Mouse (Mus musculus): ENCODE measurements at regions not wholly inside any gene's neighbourhood (a gene's known extent, or its start where the extent isn't known, plus 50 kb on each side); places are given as distances from the start of the nearest gene placed in this dataset.

DNA sequence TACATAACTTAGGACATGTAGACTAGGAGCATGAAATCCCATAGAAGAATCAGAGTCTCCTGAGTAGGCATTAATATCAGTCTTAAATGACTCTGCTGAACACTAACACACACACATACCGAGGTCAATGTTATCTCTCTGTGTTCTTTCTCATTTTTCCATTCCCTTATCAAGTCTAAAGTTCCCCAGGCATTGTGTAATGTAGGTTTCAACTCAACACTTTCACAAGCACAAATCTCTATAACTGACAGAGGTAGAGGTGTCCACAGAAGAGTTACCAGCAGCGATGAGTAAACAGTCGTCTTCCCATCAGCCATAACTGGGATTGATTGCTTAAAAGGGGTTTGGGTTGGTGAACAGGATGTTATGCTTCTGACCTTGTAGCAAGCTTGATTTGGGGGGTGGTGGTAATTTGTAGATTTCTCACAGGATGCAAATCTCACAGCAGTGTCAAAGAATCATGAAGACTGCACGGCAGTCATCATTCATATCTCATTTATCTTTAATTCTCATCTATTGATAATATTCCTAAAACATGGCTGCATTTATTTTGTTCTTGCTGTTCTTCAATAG is 187.4 kb upstream of the Rasa1 start:
- WGBS, result 89% methylated on average over 4 of the region's 4 CpGs
- Histone ChIP-seq H3K27ac (ENCODE audit: insufficient read depth, low read length) (no peak overlapping the region), H3K4me3 (replicated peaks; ENCODE audit: insufficient read depth, low read depth, low read length) (no peak overlapping the region), H3K4me1 (ENCODE audit: control insufficient read depth, insufficient read depth, low read length) (no peaks in the 10 kb centered on the region), H3K27me3 (ENCODE audit: control insufficient read depth, insufficient read depth, low read length) (no peaks in the 10 kb centered on the region)
- TF ChIP-seq CTCF (IDR thresholded peaks at IDR 0.05; ENCODE audit: borderline replicate concordance, insufficient read depth, low read depth, low read length), result no peak
- DNase-seq, result no peak

DNA sequence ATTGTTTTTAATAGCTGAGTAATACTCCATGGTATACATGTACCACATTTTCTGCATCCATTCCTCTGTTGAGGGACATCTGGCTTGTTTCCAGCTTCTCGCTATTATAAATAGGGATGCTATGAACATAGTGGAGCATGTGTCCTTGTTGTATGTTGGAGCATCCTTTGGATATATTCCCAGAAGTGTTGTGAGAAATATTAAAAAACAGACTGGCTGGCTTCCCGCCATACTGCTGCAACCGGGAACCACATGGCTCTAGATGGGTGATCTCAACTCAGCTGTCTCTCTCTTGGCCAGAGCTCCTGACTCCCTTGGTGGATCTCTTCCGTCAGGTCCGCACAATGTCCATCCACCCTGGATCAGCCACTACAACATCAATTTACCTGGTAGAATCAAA is 182.4 kb upstream of the Rasa1 start:
- no peak overlapping the region for H3K4me3 ChIP-seq (replicated peaks; ENCODE audit: insufficient read depth, low read depth, low read length)
- peak in 1 of 2 experiments; percentile 0 for DNase-seq
- 25% methylated on average over 5 of the region's 5 CpGs for WGBS
- no peaks in the 10 kb centered on the region for H3K4me1 ChIP-seq (ENCODE audit: control insufficient read depth, insufficient read depth, low read length)
- TF ChIP-seq CTCF (IDR thresholded peaks at IDR 0.05; ENCODE audit: borderline replicate concordance, insufficient read depth, low read depth, low read length), result no peak
- TF ChIP-seq POLR2A (IDR thresholded peaks at IDR 0.05; ENCODE audit: borderline replicate concordance, insufficient read depth, low read length), result no peak
- H3K27ac ChIP-seq (ENCODE audit: insufficient read depth, low read length), result no peak overlapping the region
- H3K27me3 ChIP-seq (ENCODE audit: control insufficient read depth, insufficient read depth, low read length), result no peaks in the 10 kb centered on the region

GRCm38 (mm10) chr13:85459387-85459786 is 170.5 kb upstream of the Rasa1 start:
- TF ChIP-seq CTCF (IDR thresholded peaks at IDR 0.05; ENCODE audit: borderline replicate concordance, insufficient read depth, low read depth, low read length) (no peak), POLR2A (IDR thresholded peaks at IDR 0.05; ENCODE audit: borderline replicate concordance, insufficient read depth, low read length) (no peak)
- Histone ChIP-seq H3K4me1 (ENCODE audit: control insufficient read depth, insufficient read depth, low read length) (no peaks in the 10 kb centered on the region), H3K27ac (ENCODE audit: insufficient read depth, low read length) (no peak overlapping the region), H3K27me3 (ENCODE audit: control insufficient read depth, insufficient read depth, low read length) (no peaks in the 10 kb centered on the region), H3K4me3 (replicated peaks; ENCODE audit: insufficient read depth, low read depth, low read length) (no peak overlapping the region)
- no peak for DNase-seq
- 89% methylated on average over 3 of the region's 3 CpGs for WGBS

- Histone ChIP-seq H3K4me1 (ENCODE audit: control insufficient read depth, insufficient read depth, low read length) (no peaks in the 10 kb centered on the region), H3K27me3 (ENCODE audit: control insufficient read depth, insufficient read depth, low read length) (no peaks in the 10 kb centered on the region), H3K4me3 (replicated peaks; ENCODE audit: insufficient read depth, low read depth, low read length) (no peak overlapping the region), H3K27ac (ENCODE audit: insufficient read depth, low read length) (no peak overlapping the region)
- DNase-seq, result no peak
- no peak for TF ChIP-seq POLR2A (IDR thresholded peaks at IDR 0.05; ENCODE audit: borderline replicate concordance, insufficient read depth, low read length)
- no peak for TF ChIP-seq CTCF (IDR thresholded peaks at IDR 0.05; ENCODE audit: borderline replicate concordance, insufficient read depth, low read depth, low read length)
Observed at GRCm38 (mm10) chr13:85458611-85459010, 169.7 kb upstream of the Rasa1 start.

GRCm38 (mm10) chr13:85439581-85439980 is 150.7 kb upstream of the Rasa1 start:
- H3K4me1 ChIP-seq (ENCODE audit: control insufficient read depth, insufficient read depth, low read length), result no peaks in the 10 kb centered on the region
- no peaks in the 10 kb centered on the region for H3K27me3 ChIP-seq (ENCODE audit: control insufficient read depth, insufficient read depth, low read length)
- no peak for DNase-seq
- 95% methylated on average over 1 of the region's 1 CpGs for WGBS
- TF ChIP-seq CTCF (IDR thresholded peaks at IDR 0.05; ENCODE audit: borderline replicate concordance, insufficient read depth, low read depth, low read length) (no peak), POLR2A (IDR thresholded peaks at IDR 0.05; ENCODE audit: borderline replicate concordance, insufficient read depth, low read length) (no peak)
- no peak overlapping the region for H3K27ac ChIP-seq (ENCODE audit: insufficient read depth, low read length)
- H3K4me3 ChIP-seq (replicated peaks; ENCODE audit: insufficient read depth, low read depth, low read length), result no peak overlapping the region

- no peak for DNase-seq
- H3K27me3 ChIP-seq (ENCODE audit: control insufficient read depth, insufficient read depth, low read length), result no peaks in the 10 kb centered on the region
- H3K27ac ChIP-seq (ENCODE audit: insufficient read depth, low read length), result no peak overlapping the region
- H3K4me1 ChIP-seq (ENCODE audit: control insufficient read depth, insufficient read depth, low read length), result no peaks in the 10 kb centered on the region
- H3K4me3 ChIP-seq (replicated peaks; ENCODE audit: insufficient read depth, low read depth, low read length), result no peak overlapping the region
- no peak for TF ChIP-seq CTCF (IDR thresholded peaks at IDR 0.05; ENCODE audit: borderline replicate concordance, insufficient read depth, low read depth, low read length)
- TF ChIP-seq POLR2A (IDR thresholded peaks at IDR 0.05; ENCODE audit: borderline replicate concordance, insufficient read depth, low read length), result no peak
Observed at GRCm38 (mm10) chr13:85437875-85438274, 148.9 kb upstream of the Rasa1 start.

GRCm38 (mm10) chr13:85437009-85437408 is 148.1 kb upstream of the Rasa1 start:
- 89% methylated on average over 4 of the region's 4 CpGs for WGBS
- Histone ChIP-seq H3K27ac (ENCODE audit: insufficient read depth, low read length) (no peak overlapping the region), H3K27me3 (ENCODE audit: control insufficient read depth, insufficient read depth, low read length) (no peaks in the 10 kb centered on the region), H3K4me3 (replicated peaks; ENCODE audit: insufficient read depth, low read depth, low read length) (no peak overlapping the region), H3K4me1 (ENCODE audit: control insufficient read depth, insufficient read depth, low read length) (no peaks in the 10 kb centered on the region)
- no peak for TF ChIP-seq CTCF (IDR thresholded peaks at IDR 0.05; ENCODE audit: borderline replicate concordance, insufficient read depth, low read depth, low read length)
- no peak for TF ChIP-seq POLR2A (IDR thresholded peaks at IDR 0.05; ENCODE audit: borderline replicate concordance, insufficient read depth, low read length)
- no peak for DNase-seq

DNA sequence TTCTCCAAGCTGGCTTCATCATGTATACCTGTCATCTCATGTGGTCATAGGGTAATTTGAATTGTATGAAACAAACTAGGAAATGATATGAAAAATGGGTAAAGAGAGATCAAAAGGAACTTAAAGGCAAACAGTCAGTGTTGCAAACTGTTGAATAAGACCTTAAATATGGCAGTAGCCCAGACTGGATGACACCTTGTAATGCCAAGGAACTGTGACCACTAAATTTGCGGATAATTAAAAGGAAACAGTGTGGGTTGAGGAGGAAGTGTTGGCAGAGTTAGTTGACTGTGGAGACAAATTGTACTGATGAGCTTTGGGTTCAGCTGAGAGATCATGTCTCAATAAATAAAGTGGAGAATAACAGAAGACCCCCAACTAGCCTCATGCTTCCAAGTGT is 147.3 kb upstream of the Rasa1 start:
- DNase-seq, result no peak
- Histone ChIP-seq H3K4me1 (ENCODE audit: control insufficient read depth, insufficient read depth, low read length) (no peaks in the 10 kb centered on the region), H3K27me3 (ENCODE audit: control insufficient read depth, insufficient read depth, low read length) (no peaks in the 10 kb centered on the region), H3K27ac (ENCODE audit: insufficient read depth, low read length) (no peak overlapping the region), H3K4me3 (replicated peaks; ENCODE audit: insufficient read depth, low read depth, low read length) (no peak overlapping the region)
- 72% methylated on average over 1 of the region's 1 CpGs for WGBS
- TF ChIP-seq POLR2A (IDR thresholded peaks at IDR 0.05; ENCODE audit: borderline replicate concordance, insufficient read depth, low read length), result no peak
- TF ChIP-seq CTCF (IDR thresholded peaks at IDR 0.05; ENCODE audit: borderline replicate concordance, insufficient read depth, low read depth, low read length), result no peak

All from cerebellum, adult 2 months (tissue).